Mouse (Mus musculus) CH12.LX (cell line): Measurements from ENCODE around the gene Vwf. TPM values are rescaled to one million over a fixed set of nuclear protein-coding genes. Genes with fewer than 3 reads are reported as not detected.

ENCODE experiments used
- DNase-seq: peaks from one replicate; pipeline ENCODE4 v3.0.0-alpha.2; 2013; ENCODE audit errors: extremely low read depth
- H3K27ac ChIP-seq: 2 replicates; pipeline ENCODE4 v1.5.1; 2012; ENCODE audit warnings: low read depth, mild to moderate bottlenecking, control low read depth, moderate library complexity; ENCODE audit not compliant: insufficient read depth
- H3K27me3 ChIP-seq: replicated peaks from 2 replicates; pipeline ENCODE3; 2012; ENCODE audit warnings: inconsistent platforms
- H3K36me3 ChIP-seq, 2 experiments: replicated peaks in 1 of 2; 2 replicates each; pipeline versions ENCODE3 to v1.6.1; 2012; ENCODE audit warnings: inconsistent platforms in 1 of 2, low read length in 1 of 2, mild to moderate bottlenecking in 1 of 2, mixed read lengths in 1 of 2, moderate library complexity in 1 of 2; ENCODE audit not compliant: control insufficient read depth in 1 of 2, insufficient read depth in 1 of 2
- H3K4me1 ChIP-seq, 2 experiments: 2 replicates each; pipeline ENCODE4 v1.6.1; 2012; ENCODE audit warnings: inconsistent platforms in 1 of 2, moderate library complexity in 1 of 2; ENCODE audit not compliant: insufficient read depth in 2 of 2, control insufficient read depth in 1 of 2
- H3K4me2 ChIP-seq: 2 replicates; pipeline ENCODE4 v1.6.1; 2012; ENCODE audit warnings: low read depth, mild to moderate bottlenecking, control low read depth; ENCODE audit not compliant: poor library complexity, insufficient read depth, severe bottlenecking
- H3K4me3 ChIP-seq, 3 experiments: fragments of 150-350 bp in 1 of 3; sonication (generic) in 1 of 3; replicated peaks in 1 of 3; 2 replicates each; pipeline versions ENCODE3 to v1.5.1; 2011 to 2012; ENCODE audit warnings: low read depth in 2 of 3, low read length in 2 of 3, mild to moderate bottlenecking in 2 of 3, moderate library complexity in 2 of 3, control low read depth in 1 of 3, improper control_type of control experiment in 1 of 3, inconsistent platforms in 1 of 3, mixed read lengths in 1 of 3; ENCODE audit not compliant: poor library complexity in 1 of 3
- H3K79me2 ChIP-seq: replicated peaks from 2 replicates; pipeline ENCODE4 v1.6.1; 2012; ENCODE audit warnings: mild to moderate bottlenecking, moderate library complexity; ENCODE audit not compliant: control insufficient read depth, poor library complexity, insufficient read depth, severe bottlenecking; ENCODE audit errors: extremely low read depth
- H3K9ac ChIP-seq: 2 replicates; pipeline ENCODE4 v1.6.1; 2012; ENCODE audit warnings: low read depth, mild to moderate bottlenecking, control low read depth, moderate library complexity; ENCODE audit not compliant: insufficient read depth
- H3K9me3 ChIP-seq: replicated peaks from 2 replicates; pipeline ENCODE3; 2012; ENCODE audit warnings: low read length, inconsistent platforms, mixed read lengths
- CHD1 ChIP-seq: IDR thresholded peaks from 2 replicates; pipeline ENCODE4 v1.6.1; 2012; ENCODE audit warnings: low read depth, low read length, improper control_type of control experiment, inconsistent platforms
- CHD2 ChIP-seq: IDR thresholded peaks from 2 replicates; pipeline ENCODE4 v1.6.1; 2011; ENCODE audit warnings: low read length, improper control_type of control experiment
- CTCF ChIP-seq, 2 experiments: IDR thresholded peaks in 1 of 2; conservative IDR thresholded peaks in 1 of 2; 2 replicates each; pipeline ENCODE4 v1.5.1; 2011 to 2012; ENCODE audit warnings: low read depth in 2 of 2, low read length in 2 of 2, improper control_type of control experiment in 1 of 2, inconsistent platforms in 1 of 2, mild to moderate bottlenecking in 1 of 2, moderate library complexity in 1 of 2
- E2F4 ChIP-seq: IDR thresholded peaks from 2 replicates; pipeline ENCODE4 v1.6.1; 2011; ENCODE audit warnings: low read depth, low read length, improper control_type of control experiment; ENCODE audit not compliant: insufficient replicate concordance
- EP300 ChIP-seq: IDR thresholded peaks from 2 replicates; pipeline ENCODE4 v1.6.1; 2011; ENCODE audit warnings: low read length, improper control_type of control experiment
- HCFC1 ChIP-seq: IDR thresholded peaks from 2 replicates; pipeline ENCODE4 v1.6.1; 2012; ENCODE audit warnings: low read depth, mild to moderate bottlenecking, inconsistent platforms, low read length, improper control_type of control experiment
- KAT2A ChIP-seq: IDR thresholded peaks from 2 replicates; pipeline ENCODE4 v1.6.1; 2012; ENCODE audit warnings: low read length, improper control_type of control experiment, inconsistent platforms; ENCODE audit not compliant: insufficient replicate concordance
- MAX ChIP-seq: IDR thresholded peaks from 2 replicates; pipeline ENCODE4 v1.6.1; 2011; ENCODE audit warnings: low read length, improper control_type of control experiment
- MEF2A ChIP-seq: IDR thresholded peaks from 2 replicates; pipeline ENCODE4 v1.6.1; 2014; ENCODE audit warnings: low read depth, mild to moderate bottlenecking, inconsistent platforms, low read length, improper control_type of control experiment, borderline replicate concordance
- MYC ChIP-seq: IDR thresholded peaks from 2 replicates; pipeline ENCODE4 v1.6.1; 2011; ENCODE audit warnings: low read depth, mild to moderate bottlenecking, improper control_type of control experiment, low read length
- POLR2A ChIP-seq: IDR thresholded peaks from 2 replicates; pipeline ENCODE4 v1.6.1; 2011; ENCODE audit warnings: low read depth, mild to moderate bottlenecking, improper control_type of control experiment, low read length
- RCOR1 ChIP-seq: conservative IDR thresholded peaks from 2 replicates; pipeline ENCODE4 v1.6.1; 2012; ENCODE audit warnings: low read depth, mild to moderate bottlenecking, inconsistent platforms, low read length, improper control_type of control experiment
- USF1 ChIP-seq: IDR thresholded peaks from 2 replicates; pipeline ENCODE4 v1.6.1; 2014; ENCODE audit warnings: low read depth, mild to moderate bottlenecking, inconsistent platforms, low read length, improper control_type of control experiment
- USF2 ChIP-seq: conservative IDR thresholded peaks from 2 replicates; pipeline ENCODE4 v1.6.1; 2011; ENCODE audit warnings: low read depth, low read length, improper control_type of control experiment
- ZC3H11A ChIP-seq: IDR thresholded peaks from 2 replicates; pipeline ENCODE4 v1.6.1; 2012; ENCODE audit warnings: low read depth, mild to moderate bottlenecking, inconsistent platforms, low read length, improper control_type of control experiment
- ZMIZ1 ChIP-seq: IDR thresholded peaks from 2 replicates; pipeline ENCODE4 v1.6.1; 2012; ENCODE audit warnings: low read depth, mild to moderate bottlenecking, inconsistent platforms, low read length, improper control_type of control experiment
- dilution Hi-C: fragments of 300-500 bp; cut with MboI; formaldehyde crosslinking; loops from 2 replicates; pipeline ENCODE4 v1.14.3; 2020; ENCODE audit warnings: low sequenced_read_pairs; ENCODE audit not compliant: extremely low pct_unique_long_range_greater_than_20kb, extremely low pct_ligation_motif_present
- in situ Hi-C: fragments of 300-500 bp; cut with MboI; formaldehyde crosslinking; loops from 3 replicates; pipeline ENCODE4 v1.14.3; 2019; ENCODE audit warnings: low sequenced_read_pairs, low pct_ligation_motif_present, low pct_unique_long_range_greater_than_20kb, mixed read lengths
- polyA plus RNA-seq: library from polyadenylated mRNA; unstranded; fragments of >175 nt; gene quantifications from 2 replicates; pipeline ENCODE4 v1.2.1, GENCODE M21; 2012; ENCODE audit warnings: low read depth; ENCODE audit not compliant: insufficient read length
- total RNA-seq, 2 experiments: library from RNA; depleted of rRNA; stranded (reverse); fragments of 300-350 nt in 1 of 2; fragments of >200 nt in 1 of 2; gene quantifications; 2 replicates each; pipeline ENCODE4 v1.2.3; 2012 to 2014

The Vwf gene
- total and polyA plus RNA-seq, 3 experiments = not detected

DNA sequence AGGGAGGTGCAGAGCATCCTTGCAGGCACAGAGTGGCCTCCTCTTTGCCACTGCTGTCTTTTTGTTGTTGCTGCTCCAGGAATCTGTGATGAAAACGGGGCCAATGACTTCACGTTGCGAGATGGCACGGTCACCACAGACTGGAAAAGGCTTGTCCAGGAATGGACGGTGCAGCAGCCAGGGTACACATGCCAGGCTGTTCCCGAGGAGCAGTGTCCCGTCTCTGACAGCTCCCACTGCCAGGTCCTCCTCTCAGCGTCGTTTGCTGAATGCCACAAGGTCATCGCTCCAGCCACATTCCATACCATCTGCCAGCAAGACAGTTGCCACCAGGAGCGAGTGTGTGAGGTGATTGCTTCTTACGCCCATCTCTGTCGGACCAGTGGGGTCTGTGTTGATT is 110.3 kb downstream of the Vwf start:
- Histone ChIP-seq H3K9ac (no peak overlapping the region), H3K4me1 (no peaks in the 10 kb centered on the region), H3K36me3 (no peaks in the 10 kb centered on the region)
- TF ChIP-seq RCOR1 = no peak
- no peak for TF ChIP-seq HCFC1
- no peak for TF ChIP-seq CHD2
- no peak for TF ChIP-seq ZC3H11A
- no peak for TF ChIP-seq USF2
- no peak for TF ChIP-seq MEF2A
- TF ChIP-seq MAX = no peak
- no peak for TF ChIP-seq ZMIZ1
- TF ChIP-seq KAT2A = no peak
- no peak for TF ChIP-seq CTCF (conservative IDR thresholded peaks at IDR 0.05 in 1 of 2, IDR thresholded peaks at IDR 0.05 in 1 of 2; ENCODE audit: low read depth in 2 of 2, low read length in 2 of 2)
- TF ChIP-seq, all 38 proteins: peak for 0
- H3K27me3 ChIP-seq = peaks cover 96% of the 10 kb centered on the region
- no peak overlapping the region for H3K4me2 ChIP-seq
- H3K9me3 ChIP-seq = no peaks in the 10 kb centered on the region
- dilution Hi-C loops = no loop called here
- no peaks in the 10 kb centered on the region for H3K79me2 ChIP-seq
- no peak overlapping the region for H3K4me3 ChIP-seq
- no peak for DNase-seq
- in situ Hi-C loops = no loop called here
- no peak overlapping the region for H3K27ac ChIP-seq

DNA sequence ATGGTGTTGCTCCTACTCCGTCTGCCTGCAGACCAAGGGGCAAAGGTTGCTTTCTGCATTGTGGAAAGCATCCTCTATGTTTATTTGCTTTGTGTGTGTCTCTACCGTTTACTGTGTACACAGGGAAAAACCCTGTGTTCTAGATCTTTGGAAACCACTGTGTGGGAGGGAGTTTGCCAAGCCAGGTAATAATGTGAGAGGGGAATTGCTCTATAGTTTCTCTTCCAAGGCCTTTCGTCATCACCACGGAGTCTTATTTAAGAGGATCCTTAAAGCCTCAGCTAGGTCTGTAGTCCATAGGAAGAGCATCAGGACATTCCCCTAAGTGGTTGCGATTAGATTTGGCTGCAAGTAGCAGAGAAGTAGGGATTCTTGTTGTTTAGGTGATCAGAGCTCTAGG is 111.4 kb downstream of the Vwf start:
- Histone ChIP-seq H3K4me2 (no peak overlapping the region), H3K36me3 (no peaks in the 10 kb centered on the region), H3K4me3 (no peak overlapping the region), H3K27me3 (peaks cover 92% of the 10 kb centered on the region), H3K9ac (no peak overlapping the region), H3K4me1 (no peaks in the 10 kb centered on the region), H3K9me3 (no peaks in the 10 kb centered on the region), H3K27ac (no peak overlapping the region), H3K79me2 (no peaks in the 10 kb centered on the region)
- no peak for DNase-seq
- TF ChIP-seq MYC (no peak), E2F4 (no peak), ZC3H11A (no peak), CHD1 (no peak), POLR2A (no peak), USF1 (no peak), EP300 (no peak)
- dilution Hi-C loops (no loop called here), in situ Hi-C loops (no loop called here)
